Mouse (Mus musculus): Measurements from ENCODE around the gene Stk39.

Gene Stk39

DNA sequence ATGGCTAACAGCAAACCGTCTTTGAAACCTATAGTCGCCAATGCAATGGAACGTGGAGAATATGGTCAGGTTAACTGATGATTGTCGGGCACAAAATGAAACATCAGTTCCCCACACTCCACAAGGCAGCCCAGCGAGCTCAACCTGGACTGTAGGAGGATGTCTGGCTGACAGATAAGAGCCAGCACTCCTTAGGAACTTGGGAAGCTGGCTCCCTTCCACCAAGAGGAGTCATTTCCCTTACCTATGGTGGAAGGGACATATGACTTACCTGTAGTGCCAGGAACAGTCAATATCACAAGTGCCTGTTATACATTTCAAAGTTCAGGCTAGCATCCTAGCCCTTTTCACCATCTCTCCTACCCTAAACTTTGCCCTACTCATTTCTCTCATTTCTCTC, 14.0 kb downstream of the Stk39 start:
- no peak for DNase-seq (ENCODE audit: low read depth)

GRCm38 (mm10) chr2:68457455-68458032, 14.5 kb downstream of the Stk39 start:
- DNase-seq (ENCODE audit: low read depth), result no peak

- no peak for DNase-seq (ENCODE audit: low read depth)
Measured at GRCm38 (mm10) chr2:68456899-68457298, 15.2 kb downstream of the Stk39 start.

DNA sequence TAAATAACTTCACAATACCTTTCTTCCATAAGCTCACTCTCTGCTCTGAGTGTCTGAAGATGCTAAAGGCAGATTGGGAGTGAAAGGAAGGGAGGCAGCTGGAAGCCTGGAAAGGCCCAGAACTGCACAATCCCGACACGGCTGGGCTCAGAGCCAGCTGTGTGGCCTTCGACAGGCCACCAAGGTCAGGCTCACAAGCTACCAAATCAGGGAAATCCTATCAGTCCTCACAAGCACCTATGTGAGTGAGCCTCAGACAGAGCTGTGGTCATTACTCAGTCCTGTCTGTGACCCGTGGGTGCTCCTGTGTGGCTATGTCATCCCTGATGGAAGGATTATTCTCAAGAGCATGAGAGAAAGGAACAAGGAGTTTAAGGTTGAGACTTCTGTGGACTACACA, 19.7 kb downstream of the Stk39 start:
- no peak for DNase-seq (ENCODE audit: low read depth)

GRCm38 (mm10) chr2:68448035-68448434, 24.0 kb downstream of the Stk39 start:
- DNase-seq (ENCODE audit: low read depth), result no peak

DNA sequence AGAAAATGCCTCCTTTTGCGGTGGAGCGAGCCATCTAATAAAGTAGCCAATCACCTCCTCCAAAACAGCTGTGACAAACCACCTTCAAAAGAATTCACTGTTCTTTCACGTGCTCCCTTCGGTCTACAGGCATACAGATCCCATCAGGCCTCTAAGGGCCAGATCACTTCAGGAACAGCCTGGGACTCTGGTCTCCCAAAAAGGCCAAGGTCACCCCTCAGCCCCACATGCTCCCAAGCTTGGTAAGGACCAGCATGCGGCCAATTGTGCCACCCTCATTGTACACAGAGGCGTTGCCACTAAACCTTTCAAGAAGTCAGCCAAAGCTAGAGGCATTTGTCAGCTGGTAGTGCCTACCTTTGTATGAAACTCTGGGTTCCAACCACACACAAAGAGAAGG, 28.9 kb downstream of the Stk39 start:
- no peak for DNase-seq (ENCODE audit: low read depth)

DNA sequence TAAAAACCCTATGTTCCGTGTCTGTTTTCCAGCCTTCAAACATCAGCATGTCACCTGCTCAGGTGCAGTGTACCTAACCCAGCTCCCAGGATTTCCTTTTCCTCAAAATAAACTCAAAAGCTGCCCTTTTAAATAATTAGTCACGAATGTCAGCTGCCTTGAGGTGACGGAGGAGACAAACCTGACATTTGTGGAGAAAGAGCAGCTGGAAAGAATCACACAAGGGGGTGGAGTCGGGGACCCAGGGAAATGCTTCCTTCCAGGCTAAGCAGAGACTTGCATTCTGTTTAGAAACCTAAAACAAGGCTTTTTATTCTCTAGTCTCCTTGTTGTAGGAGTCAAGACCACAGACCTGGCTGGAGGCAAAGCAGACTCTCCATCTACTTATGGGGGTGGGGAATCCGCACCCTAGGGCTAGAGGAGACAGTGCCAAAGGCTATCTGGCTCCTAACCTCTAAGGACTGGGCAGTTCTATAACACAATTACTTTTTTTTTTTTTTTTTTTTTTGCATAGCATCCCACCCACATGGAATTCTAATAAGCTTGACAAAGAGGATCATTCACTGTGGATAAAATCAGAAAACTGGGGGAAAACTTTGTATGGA, 29.9 kb downstream of the Stk39 start:
- no peak for DNase-seq (ENCODE audit: low read depth)

DNA sequence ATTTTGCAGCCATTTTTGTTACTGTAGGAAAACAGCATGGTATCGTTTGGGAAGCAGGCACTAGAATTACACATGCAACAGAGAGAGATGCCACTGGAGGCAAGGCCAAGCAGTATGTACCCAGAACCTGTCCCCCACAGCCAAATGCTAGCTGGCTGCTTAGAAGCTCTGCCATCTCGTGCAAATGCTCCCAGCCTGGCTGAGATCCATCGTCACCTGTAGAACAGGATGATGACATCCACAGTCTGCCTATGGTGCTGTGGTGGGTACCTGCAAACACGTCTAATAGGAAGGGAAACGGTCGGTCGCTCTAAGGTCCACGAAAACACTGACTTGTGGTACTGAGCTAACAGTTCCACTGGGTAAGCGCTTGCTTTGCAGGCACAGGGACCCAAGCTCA, 32.5 kb downstream of the Stk39 start:
- no peak for DNase-seq (ENCODE audit: low read depth)

DNA sequence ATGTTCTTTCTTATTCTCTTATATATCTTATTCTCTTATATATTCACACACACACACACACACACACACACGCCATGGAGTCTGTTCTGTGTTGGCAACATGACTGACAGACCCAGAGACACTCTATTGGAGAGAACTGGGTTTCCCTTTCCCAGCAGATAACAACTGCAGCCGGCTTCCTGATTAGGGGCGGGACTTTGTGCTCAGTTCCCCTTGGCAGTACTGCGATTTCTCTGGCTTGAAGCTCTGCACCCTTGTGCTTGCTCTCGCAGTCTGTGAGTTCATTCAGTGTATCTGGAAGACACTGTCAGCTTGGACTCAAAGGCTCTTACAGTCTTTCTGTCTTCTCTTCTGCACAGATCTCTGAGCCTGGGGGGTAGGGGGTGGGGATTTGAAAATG, 34.1 kb downstream of the Stk39 start:
- DNase-seq (ENCODE audit: low read depth), result no peak

DNA sequence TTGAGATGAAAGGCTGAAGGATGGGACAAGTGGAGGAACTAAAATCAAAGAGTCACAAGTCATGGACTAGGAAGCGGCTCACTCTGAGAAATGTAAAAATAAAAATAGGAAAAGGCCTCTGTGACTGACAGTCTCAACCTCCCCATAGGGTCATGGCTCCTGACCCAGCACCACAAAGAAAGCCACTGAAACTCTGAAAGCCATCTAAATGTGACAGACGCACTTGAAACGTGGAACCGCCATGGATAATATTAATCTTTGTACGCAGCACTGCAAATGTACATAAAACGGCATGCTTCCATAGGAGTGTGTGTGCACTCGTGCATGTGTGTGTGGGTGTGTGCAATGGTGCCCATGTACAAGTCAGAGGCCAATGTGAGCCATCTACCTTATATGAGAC, 34.9 kb downstream of the Stk39 start:
- DNase-seq (ENCODE audit: low read depth), result no peak

- DNase-seq (ENCODE audit: low read depth), result no peak
Measured at GRCm38 (mm10) chr2:68436305-68436704, 35.8 kb downstream of the Stk39 start.

- DNase-seq (ENCODE audit: low read depth), result no peak
Measured at GRCm38 (mm10) chr2:68435494-68436255, 36.4 kb downstream of the Stk39 start.

DNA sequence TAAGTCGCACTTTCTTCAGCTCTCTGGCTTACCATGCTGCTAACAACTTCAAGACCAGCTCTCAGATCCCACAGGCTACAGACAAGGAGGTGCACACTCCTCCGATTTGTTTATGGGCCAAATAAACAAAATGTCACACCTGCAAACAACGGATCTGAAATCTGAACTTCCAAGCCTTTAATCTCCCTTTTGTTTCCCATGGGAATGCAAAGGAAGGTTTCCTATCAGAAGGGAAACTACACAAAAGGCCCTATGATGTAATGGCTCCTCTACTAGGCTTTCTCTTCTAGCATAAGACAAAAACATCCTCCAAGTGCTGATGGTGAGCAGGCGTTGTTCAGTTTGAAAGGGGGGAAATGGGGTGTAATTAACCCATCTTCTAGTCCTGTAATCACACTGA, 37.1 kb downstream of the Stk39 start:
- DNase-seq (ENCODE audit: low read depth), result no peak

DNA sequence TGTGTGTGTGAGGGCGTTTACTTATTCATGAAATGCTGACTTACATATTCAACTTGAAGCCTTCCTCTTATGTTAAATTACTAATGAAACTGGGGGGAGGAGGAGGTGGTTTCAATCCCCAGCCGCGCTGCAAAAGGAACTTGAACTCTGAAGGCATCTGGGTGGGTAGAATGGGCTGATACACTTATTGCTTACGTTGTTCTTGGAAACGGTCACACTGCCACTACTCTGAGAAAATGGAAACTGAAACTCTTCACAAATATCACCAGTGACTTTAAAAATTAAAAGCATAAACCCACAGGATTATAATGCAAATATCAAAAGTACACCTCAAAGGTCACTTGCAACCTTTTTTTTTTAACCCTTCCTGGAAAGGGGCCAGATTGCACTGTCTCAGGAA, 37.5 kb downstream of the Stk39 start:
- no peak for DNase-seq (ENCODE audit: low read depth)

DNA sequence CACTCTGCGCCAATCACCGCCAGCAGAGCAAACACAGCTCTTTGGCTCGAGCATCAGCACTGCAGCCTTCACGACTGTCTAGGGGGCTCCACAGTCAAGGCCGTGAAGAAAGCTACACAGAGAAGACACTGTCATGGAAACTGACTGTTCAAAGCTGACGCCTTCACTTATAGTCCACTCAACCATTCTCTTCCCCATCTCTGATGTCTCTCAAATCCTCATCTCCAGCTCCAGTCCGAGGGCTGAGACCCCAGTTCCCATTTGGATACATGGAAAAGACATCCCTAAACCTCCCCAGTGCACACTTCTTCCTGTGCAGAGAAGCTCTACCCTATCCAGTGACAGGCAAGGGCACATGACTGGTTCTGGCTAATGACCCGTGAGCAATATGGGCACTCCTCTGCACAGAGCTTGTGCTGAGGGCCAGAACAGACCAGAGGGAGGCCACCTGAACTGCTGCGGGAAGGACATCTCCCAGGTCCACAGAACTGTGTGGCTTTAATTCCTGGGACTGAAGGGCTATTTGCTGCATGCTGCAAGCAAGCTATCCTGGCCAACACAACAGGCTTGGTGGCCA, 38.2 kb downstream of the Stk39 start:
- DNase-seq (ENCODE audit: low read depth), result no peak

GRCm38 (mm10) chr2:68432834-68433233, 39.2 kb downstream of the Stk39 start:
- DNase-seq (ENCODE audit: low read depth), result no peak

DNA sequence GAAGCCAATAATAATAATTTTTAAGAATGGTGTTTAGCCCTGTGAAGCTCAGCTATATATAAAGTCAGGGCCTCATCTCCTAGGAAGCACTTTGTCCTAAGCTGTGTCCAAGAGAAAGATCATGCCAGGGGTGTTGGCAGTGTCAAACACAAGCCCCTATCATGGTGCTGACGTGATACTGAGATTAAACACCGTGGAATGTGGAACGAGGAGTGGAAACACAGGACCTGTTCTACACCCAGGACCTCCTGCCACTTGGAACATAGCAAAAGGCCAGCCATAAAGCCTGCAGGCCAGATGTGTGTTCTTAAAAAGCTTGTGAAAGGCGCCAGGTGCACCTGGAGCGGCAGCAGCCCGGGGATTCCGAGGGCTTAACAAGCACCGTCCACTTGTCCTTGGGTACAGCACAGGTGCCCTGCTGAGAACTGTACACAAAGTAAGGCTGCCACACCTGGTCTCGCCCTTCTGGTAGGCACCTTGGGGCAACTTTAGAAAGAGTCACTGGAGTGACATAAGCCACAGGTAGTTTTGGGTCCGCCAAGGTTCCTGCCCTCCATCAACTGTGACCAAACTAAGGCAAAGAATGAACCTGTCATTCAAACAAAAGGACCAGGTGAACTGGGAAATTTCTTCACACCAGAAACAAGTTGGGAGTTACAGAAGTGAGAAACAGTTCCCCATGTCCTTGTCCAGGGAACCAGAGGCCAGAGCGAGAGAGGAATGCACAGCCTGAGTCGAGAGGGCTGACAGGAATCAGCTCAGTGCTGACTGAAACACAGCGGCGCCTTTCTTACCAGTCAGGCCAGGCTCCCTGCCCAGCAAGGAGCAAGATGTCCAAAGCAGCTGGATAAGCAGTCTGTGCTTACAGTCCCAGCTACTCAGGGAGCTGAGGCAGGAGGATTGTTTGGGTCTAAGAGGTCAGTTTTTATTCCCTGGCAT, 40.8 kb downstream of the Stk39 start:
- DNase-seq (ENCODE audit: low read depth), result no peak

GRCm38 (mm10) chr2:68430493-68430892, 41.6 kb downstream of the Stk39 start:
- no peak for DNase-seq (ENCODE audit: low read depth)

DNA sequence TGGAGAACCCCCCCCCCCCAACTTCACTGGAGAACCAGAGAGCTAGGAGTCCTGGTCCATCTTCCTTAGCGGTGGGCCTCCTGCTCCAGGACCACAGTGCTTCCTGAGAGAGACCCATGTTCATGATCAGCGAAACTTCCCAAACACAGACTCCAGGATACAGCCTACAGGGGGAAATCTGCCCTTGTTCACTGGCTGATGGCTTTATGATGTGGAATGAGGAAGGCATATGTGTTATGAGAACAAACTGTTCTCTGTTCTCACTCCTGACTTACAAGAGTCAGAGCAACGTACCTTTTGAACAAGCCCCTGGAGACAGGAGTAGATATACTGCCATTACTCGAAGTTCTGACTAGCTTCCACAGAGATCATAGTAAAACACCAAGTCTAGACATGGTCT, 42.6 kb downstream of the Stk39 start:
- DNase-seq (ENCODE audit: low read depth), result no peak

DNA sequence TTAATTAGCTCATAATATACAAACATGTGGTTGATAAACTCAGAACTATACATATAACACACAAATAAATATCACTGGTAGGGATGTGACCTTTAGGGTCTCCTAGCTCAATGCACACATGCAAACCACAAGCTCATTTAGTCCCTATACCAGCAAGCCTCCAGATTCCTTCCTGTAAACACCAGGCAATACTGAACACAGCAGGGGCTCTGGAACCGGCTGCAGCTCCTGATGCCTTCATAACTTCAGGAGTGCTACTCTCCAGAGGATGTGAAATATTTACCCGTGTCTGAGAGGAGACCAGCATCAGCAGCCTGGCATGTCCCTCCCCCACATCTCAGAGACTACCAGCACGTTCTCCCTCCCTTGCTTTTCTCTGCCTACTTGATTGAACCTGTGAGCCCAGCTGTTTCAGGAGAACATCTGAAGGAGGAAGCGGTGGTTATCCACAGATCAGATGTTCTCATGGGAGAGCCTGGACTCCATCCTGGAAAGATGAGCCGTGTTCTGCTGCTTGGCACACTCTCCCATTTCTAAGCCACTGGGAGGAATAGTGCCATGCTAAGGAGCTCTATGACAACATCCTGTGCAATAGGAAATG, 45.0 kb downstream of the Stk39 start:
- DNase-seq (ENCODE audit: low read depth), result no peak

DNA sequence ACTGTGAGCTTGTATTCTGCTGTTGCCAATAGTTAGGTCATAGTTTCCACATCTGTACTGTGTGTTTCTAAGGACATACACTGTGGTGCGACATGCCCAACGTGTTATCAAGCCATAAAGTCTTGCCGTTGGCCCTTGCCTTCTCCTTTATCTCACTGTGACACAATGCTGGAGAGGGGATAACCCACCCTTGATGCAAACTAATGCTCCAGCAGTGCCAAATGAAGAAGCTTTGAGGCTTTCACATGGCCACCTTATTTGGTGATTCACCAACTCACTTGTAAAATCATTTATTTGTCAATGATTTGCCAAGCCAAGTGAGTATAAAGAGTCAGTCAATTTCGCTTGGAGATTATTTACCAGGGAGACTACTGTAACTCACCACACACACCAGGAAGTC, 46.0 kb downstream of the Stk39 start:
- DNase-seq (ENCODE audit: low read depth), result no peak

- no peak for DNase-seq (ENCODE audit: low read depth)
Measured at GRCm38 (mm10) chr2:68421002-68421401, 51.1 kb downstream of the Stk39 start.

Data from NIH3T3 (cell line).